Mouse (Mus musculus): ENCODE data around the gene Prkg1.

Prkg1 gene

GRCm38 (mm10) chr19:31764801-31765340 is at the start of gene Prkg1:
Gene Prkg1 (minus strand): TSS chr19:31765033.
- no peak for DNase-seq (ENCODE audit: low spot score in 2 of 2)

GRCm38 (mm10) chr19:31813087-31813486 is 48.3 kb upstream of the Prkg1 start:
- DNase-seq (ENCODE audit: low spot score in 2 of 2) = no peak

- no peak for DNase-seq (ENCODE audit: low spot score in 2 of 2)
Measured at GRCm38 (mm10) chr19:31811371-31811770, 46.5 kb upstream of the Prkg1 start.

GRCm38 (mm10) chr19:31805391-31805790 is 40.6 kb upstream of the Prkg1 start:
- DNase-seq (ENCODE audit: low spot score in 2 of 2) = no peak

DNA sequence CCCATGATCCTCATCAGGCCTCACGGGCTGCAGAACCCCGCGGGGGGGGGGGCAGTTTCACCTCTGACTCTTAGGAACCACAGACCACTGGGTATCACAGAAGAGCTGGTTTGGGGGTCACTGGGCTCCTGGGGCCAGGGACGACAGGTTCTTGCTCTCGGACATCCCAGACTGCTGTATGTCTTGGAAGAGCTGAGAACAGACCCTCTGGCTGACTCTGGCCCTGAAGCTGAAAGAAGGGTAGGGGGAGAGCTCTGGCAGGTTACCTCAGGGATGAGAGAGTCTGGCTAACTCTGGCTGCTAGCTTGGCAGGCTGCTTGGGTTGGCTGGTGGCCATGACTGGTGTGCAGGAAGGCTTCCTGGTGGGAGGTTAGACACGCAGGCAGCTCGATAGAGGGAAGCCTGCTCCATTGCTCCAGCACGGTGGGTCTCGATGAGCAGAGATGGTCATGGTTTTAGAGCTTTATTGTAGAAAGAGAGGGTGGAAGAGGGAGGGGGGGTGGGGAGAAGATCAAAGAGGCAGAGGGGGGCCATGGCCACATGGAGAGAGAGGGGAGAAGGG is 30.7 kb upstream of the Prkg1 start:
- DNase-seq (ENCODE audit: low spot score in 2 of 2) = no peak

GRCm38 (mm10) chr19:31791724-31792123 is 26.9 kb upstream of the Prkg1 start:
- DNase-seq (ENCODE audit: low spot score in 2 of 2) = no peak

- no peak for DNase-seq (ENCODE audit: low spot score in 2 of 2)
Measured at GRCm38 (mm10) chr19:31781521-31782018, 16.7 kb upstream of the Prkg1 start.

DNA sequence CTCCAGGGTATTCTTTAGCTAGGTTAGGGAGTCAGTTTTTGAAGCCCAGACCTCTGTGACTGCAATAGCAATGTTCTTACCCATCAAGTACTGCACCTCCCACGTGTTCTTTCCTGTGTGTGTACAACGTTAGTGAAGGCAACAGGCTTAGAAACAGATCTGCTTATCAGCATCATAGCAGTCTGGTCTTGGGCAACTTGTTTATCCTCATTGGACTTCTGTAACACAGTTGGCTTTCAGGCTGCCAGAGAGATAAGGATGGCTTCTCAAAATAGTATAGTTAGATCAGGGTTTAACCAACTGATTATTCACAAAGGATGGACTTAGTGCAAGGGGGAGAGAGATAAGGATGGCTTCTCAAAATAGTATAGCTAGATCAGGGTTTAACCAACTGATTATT is 16.2 kb upstream of the Prkg1 start:
- no peak for DNase-seq (ENCODE audit: low spot score in 2 of 2)

DNA sequence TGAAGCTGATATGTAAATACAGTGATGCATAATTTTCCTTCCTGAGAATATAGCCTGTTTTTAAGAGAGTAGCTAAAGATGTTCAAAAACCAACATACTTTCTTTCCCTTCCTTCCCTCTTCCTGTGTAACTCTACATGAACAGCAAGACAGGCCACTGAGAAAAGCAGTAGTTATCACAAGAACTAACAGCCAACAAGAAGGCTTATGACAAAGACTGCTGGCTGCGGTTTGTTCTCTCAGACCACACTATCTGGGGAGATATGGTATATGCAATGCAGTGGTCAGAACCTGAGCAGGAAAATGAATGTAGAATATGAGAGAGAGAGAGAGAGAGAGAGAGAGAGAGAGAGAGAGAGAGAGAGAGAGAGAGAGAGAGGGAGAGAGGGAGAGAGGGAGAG is 15.4 kb upstream of the Prkg1 start:
- no peak for DNase-seq (ENCODE audit: low spot score in 2 of 2)

DNA sequence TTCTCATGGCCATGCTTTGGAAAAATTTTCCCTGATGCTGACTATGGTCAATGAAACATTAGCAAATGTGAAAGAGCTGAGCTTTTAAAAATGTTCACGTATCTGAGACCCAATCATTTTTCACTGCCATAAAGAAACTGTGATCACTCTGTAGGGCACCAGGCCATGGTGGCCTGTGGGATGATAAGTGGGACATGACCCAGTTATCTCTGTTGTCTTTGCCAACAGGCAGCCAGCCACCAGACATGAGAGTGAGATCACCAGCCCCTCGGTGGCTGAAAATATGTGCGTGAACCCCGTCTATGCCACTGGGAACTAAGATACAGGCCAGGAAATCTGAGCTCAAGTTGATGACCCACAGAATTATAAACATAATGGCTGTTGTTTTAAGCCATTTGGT is 14.2 kb upstream of the Prkg1 start:
- no peak for DNase-seq (ENCODE audit: low spot score in 2 of 2)

- no peak for DNase-seq (ENCODE audit: low spot score in 2 of 2)
Measured at GRCm38 (mm10) chr19:31767004-31767403, 2.2 kb upstream of the Prkg1 start.

- no peak for DNase-seq (ENCODE audit: low spot score in 2 of 2)
Measured at GRCm38 (mm10) chr19:31765451-31765850, 618 bp upstream of the Prkg1 start.

- DNase-seq (ENCODE audit: low spot score in 2 of 2) = peak in 1 of 2 experiments; percentile 21
Measured at GRCm38 (mm10) chr19:31763951-31764800, 657 bp downstream of the Prkg1 start.

DNA sequence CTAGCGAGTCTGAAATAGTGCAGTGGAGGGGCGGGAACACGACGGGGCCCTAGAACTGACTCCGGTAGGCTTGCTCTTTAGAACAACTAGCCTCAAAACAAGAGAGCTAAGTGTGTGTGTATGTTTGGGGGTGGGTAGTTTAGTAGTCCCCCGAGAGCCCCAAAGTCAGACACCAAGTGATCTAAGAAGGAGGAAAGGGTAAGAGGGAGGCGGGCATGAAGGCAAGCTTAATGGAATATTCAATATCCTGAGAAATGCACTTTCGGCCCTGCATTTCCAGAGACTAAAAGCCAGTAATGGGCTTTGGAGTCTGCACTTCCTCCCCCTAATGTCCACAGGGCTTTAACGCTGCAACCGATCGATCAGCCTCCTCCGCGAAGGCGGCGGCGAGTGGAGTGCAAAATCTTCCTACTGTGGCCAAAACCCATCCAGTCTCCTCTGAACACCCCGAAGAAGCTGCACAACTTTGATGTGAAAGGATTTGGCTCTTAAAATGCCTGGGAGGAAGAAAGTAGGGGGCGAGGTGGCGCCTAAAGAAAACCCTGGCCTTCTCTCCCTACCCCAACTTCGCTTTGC is 1.5 kb downstream of the Prkg1 start:
- no peak for DNase-seq (ENCODE audit: low spot score in 2 of 2)

DNA sequence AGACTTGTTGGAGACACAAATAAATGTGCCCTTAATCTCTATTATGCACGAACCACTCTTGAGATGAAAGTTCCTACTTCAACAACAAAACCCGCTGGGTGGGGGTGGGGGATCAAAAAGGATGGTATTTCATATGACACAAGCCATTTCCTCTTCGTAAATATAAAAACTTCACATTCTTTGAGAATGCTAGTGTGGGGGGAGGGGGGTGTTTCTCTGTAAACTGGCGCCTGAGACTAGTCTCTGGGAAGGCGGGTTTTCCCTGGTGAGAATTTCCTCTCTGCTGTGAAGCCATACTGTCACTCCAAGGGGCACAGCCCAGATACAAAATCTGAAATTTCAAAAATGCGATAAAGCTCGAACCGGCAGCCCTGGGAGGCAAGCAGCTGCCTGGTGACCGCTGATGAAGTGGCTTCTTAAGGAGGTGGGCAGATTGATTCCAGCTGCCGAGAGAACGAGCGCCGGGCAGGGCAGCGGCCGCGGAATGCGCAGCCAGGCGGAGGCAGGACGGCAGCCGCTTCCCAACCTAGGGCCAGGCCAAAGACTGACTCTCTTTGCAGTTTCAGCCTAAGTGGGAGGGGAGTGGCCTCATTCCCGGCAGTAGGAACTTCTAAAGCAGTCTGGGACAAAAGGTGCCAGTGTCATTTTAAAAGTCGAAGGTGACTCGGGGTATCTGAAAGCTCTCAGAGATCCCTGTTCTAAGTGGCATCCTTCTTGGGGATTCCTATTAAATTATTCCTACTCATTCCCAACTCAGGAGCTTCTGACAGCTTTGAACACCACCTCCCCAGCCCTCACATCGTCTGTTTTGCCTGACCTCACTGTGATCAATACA is 2.2 kb downstream of the Prkg1 start:
- peak; percentile 20 for DNase-seq (ENCODE audit: low spot score in 2 of 2)

GRCm38 (mm10) chr19:31759855-31760254 is 5.0 kb downstream of the Prkg1 start:
- DNase-seq (ENCODE audit: low spot score in 2 of 2) = no peak

DNA sequence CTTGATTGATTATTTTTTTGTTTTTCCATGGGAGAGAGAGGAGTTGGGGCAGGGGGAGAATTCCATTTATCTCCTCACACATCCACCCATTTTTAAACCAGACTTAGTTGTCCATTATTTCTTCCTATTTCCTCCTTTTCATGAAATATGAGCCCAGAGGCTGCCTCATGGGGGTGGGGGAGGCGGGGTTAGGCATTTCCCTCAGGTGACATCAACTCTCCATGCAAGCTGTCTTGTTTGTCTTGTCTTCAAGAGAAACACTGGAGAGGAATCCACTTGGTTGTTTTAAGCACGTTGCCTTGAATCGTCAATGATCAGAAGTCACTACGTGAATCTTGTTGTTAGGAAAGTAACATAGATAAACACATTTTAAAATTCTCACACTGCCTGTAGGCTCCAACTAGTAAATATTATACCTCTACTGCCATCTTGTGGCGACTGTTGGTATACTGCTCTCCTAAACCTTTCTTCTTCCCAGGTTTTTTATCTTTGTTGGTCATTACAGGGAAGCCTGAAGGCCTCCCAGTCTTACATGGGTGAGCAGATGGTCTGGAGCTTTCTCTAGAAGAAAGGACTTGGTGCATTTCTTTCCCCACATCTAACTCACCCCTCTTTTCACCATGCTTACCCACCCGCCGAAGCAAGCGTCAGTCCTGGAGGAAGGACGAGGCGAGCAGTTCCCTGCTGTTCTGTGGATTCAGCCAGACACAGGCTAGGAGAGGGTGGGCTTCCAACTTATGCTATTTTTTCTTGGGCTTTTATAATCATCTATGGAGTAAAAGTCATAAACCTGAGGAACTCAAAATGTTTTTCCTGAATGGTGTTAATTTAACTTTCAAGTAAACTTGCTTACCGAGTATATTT is 8.7 kb downstream of the Prkg1 start:
- peak; percentile 28 to 33 for DNase-seq (ENCODE audit: low spot score in 2 of 2)

GRCm38 (mm10) chr19:31754642-31755287 is 10.1 kb downstream of the Prkg1 start:
- DNase-seq (ENCODE audit: low spot score in 2 of 2) = no peak

- DNase-seq (ENCODE audit: low spot score in 2 of 2) = no peak
Measured at GRCm38 (mm10) chr19:31750976-31751676, 13.7 kb downstream of the Prkg1 start.
